Mouse (Mus musculus) heart, postnatal 0 days (tissue): ENCODE measurements at regions not wholly inside any gene's neighbourhood (a gene's known extent, or its start where the extent isn't known, plus 50 kb on each side); places are given as distances from the start of the nearest gene placed in this dataset.

Experiments used
- ATAC-seq: fragments of 200-750 bp; cut with Nextera tagmentation; 2 replicates; pipeline ENCODE4 v1.8.0; 2017; ENCODE audit warnings: low read depth, moderate number of reproducible peaks, moderate library complexity; ENCODE audit not compliant: insufficient read depth
- DNase-seq: peaks from one replicate; pipeline ENCODE4 v3.0.0-alpha.2; 2016; ENCODE audit warnings: low spot score
- H3K27ac ChIP-seq: fragments of 300-500 bp; sonication (generic); 2 replicates; pipeline ENCODE4 v1.5.1; 2014; ENCODE audit warnings: low read depth, mild to moderate bottlenecking
- H3K27me3 ChIP-seq: fragments of 300-500 bp; sonication (generic); 2 replicates; pipeline ENCODE4 v1.6.1; 2014; ENCODE audit warnings: low read length, mixed read lengths; ENCODE audit not compliant: control insufficient read depth, insufficient read depth
- H3K36me3 ChIP-seq: fragments of 300-500 bp; sonication (generic); replicated peaks from 2 replicates; pipeline ENCODE4 v1.6.1; 2014; ENCODE audit warnings: low read length, mixed read lengths; ENCODE audit not compliant: control insufficient read depth, insufficient read depth
- H3K4me1 ChIP-seq: fragments of 300-500 bp; sonication (generic); 2 replicates; pipeline ENCODE4 v1.6.1; 2014; ENCODE audit warnings: antibody characterized with exemption; ENCODE audit not compliant: control insufficient read depth, insufficient read depth
- H3K4me2 ChIP-seq: fragments of 300-500 bp; sonication (generic); 2 replicates; pipeline ENCODE4 v1.6.1; 2014; ENCODE audit warnings: low read depth, mild to moderate bottlenecking, low read length, moderate library complexity
- H3K4me3 ChIP-seq: fragments of 300-500 bp; sonication (generic); 2 replicates; pipeline ENCODE4 v1.5.1; 2014; ENCODE audit warnings: low read depth, low read length
- H3K9ac ChIP-seq: fragments of 300-500 bp; sonication (generic); replicated peaks from 2 replicates; pipeline ENCODE4 v1.6.1; 2014; ENCODE audit warnings: low read depth, low read length, mixed read lengths
- H3K9me3 ChIP-seq: fragments of 300-500 bp; sonication (generic); replicated peaks from 2 replicates; pipeline ENCODE4 v1.6.1; 2016; ENCODE audit warnings: low read length; ENCODE audit not compliant: control insufficient read depth
- CTCF ChIP-seq: IDR thresholded peaks from 2 replicates; pipeline ENCODE4 v1.5.1; 2016; ENCODE audit warnings: antibody characterized with exemption, control low read depth, low read depth
- EP300 ChIP-seq: IDR thresholded peaks from 2 replicates; pipeline ENCODE4 v1.6.1; 2016; ENCODE audit warnings: antibody characterized with exemption, low read depth
- WGBS: fragments of 180-500 bp; shearing (Covaris S2); extraction: QIAGEN DNeasy Blood & Tissue Kit; methylation state at CpG from one replicate; pipeline ENCODE4 v1.1.7; 2014; 5-methylcytosine and 5-hydroxymethylcytosine counted together

GRCm38 (mm10) chr6:12140596-12140995 lies 233.0 kb downstream of the Phf14 start:
- Histone ChIP-seq H3K27ac (no peak overlapping the region), H3K4me2 (no peak overlapping the region), H3K4me1 (no peaks in the 10 kb centered on the region), H3K9me3 (no peaks in the 10 kb centered on the region), H3K27me3 (no peaks in the 10 kb centered on the region), H3K4me3 (no peak overlapping the region), H3K36me3 (no peaks in the 10 kb centered on the region), H3K9ac (no peak overlapping the region)
- TF ChIP-seq CTCF (no peak), EP300 (no peak)
- 52% methylated on average over 2 of the region's 2 CpGs for WGBS
- ATAC-seq = no peak
- DNase-seq = no peak

DNA sequence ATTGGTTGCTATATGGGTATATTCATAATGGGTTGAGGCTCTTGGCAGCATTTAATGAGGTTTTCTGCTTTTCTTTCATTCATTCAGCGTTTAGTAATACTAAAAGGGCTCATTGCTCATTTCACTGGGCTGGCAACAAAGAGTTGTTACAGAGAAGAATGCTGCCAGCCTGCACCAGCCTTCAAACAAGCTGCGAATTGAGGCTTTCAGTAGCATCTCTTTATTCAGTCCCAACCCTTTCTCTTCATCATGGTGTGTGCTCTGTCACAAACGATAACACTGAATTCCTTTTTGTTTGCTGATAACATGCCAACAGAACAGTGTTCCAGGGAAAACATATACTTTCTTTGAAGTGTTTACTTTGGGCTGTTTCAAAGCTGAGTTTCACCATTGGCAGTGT lies 237.6 kb downstream of the Phf14 start:
- Histone ChIP-seq H3K27me3 (no peaks in the 10 kb centered on the region), H3K4me1 (no peaks in the 10 kb centered on the region), H3K9ac (no peak overlapping the region), H3K36me3 (no peaks in the 10 kb centered on the region), H3K4me3 (no peak overlapping the region), H3K27ac (no peak overlapping the region), H3K9me3 (no peaks in the 10 kb centered on the region), H3K4me2 (no peak overlapping the region)
- ATAC-seq (no peak), DNase-seq (no peak)
- WGBS = 61% methylated on average over 3 of the region's 3 CpGs
- no peak for TF ChIP-seq EP300
- TF ChIP-seq CTCF = no peak

DNA sequence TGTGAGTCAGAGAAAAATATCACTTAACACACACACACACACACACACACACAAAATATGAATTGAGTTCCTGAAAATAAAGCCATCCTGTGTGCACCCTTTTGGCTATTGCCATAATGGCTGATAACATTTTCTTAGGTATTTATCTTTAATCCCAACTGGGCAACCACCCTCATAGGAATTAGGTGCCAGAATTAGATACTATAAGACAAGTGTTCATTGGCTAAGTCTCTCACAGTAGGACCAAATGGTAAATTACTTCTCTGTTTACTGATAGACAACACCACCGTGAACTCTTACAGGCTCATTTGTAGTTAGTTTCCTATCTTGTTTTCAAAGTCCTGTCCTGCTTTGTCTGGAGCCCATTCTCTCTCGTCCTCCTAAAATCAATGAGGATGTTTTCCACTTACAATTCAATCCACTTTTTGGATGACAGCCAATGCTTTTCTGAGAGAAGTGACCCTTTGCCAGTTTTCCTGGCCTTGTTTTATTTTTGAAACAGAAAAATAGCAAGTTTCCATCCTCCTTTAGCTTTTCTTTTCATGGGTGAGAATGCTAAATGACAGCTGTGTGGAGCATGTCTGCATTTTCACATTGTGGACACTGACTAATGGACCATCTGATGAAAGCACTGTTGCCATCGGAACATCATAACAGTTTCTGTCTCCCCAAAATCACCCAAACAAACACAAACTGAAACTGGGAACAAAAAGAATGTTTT lies 243.2 kb downstream of the Phf14 start:
- no peak overlapping the region for H3K4me2 ChIP-seq
- TF ChIP-seq CTCF (no peak), EP300 (no peak)
- no peak overlapping the region for H3K27ac ChIP-seq
- H3K9ac ChIP-seq = no peak overlapping the region
- no peaks in the 10 kb centered on the region for H3K36me3 ChIP-seq
- DNase-seq = no peak
- H3K4me3 ChIP-seq = no peak overlapping the region
- H3K4me1 ChIP-seq = no peaks in the 10 kb centered on the region
- H3K9me3 ChIP-seq = no peaks in the 10 kb centered on the region
- no peak for ATAC-seq
- H3K27me3 ChIP-seq = no peaks in the 10 kb centered on the region
- 44% methylated on average over 3 of the region's 3 CpGs for WGBS

DNA sequence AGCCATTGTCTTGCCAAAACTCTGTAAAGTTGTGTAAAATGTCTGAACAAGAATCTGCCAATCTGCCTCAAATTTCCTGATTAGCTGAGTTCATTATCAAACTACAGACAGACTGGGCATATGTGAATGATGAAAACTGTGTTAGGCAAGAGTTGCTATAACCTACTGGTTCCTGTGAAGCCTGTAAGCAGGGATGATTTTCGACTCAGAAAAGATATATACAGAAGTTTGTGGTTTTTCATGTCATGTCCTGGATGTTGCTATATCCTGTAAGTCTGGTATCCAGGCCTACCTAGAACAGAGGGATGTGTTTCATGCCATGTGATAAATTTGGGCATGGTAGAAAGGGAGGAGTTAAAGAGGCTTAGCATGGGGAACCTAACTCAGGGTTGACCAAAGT lies 256.4 kb downstream of the Phf14 start:
- Histone ChIP-seq H3K9me3 (no peaks in the 10 kb centered on the region), H3K4me3 (no peak overlapping the region), H3K4me1 (no peaks in the 10 kb centered on the region), H3K9ac (no peak overlapping the region), H3K36me3 (no peaks in the 10 kb centered on the region), H3K27me3 (no peaks in the 10 kb centered on the region), H3K4me2 (no peak overlapping the region), H3K27ac (no peak overlapping the region)
- TF ChIP-seq CTCF (no peak), EP300 (no peak)
- 49% methylated on average over 1 of the region's 1 CpGs for WGBS
- no peak for ATAC-seq
- no peak for DNase-seq

GRCm38 (mm10) chr6:12168533-12168932 lies 260.9 kb downstream of the Phf14 start:
- 88% methylated on average over 1 of the region's 1 CpGs for WGBS
- TF ChIP-seq CTCF = no peak
- TF ChIP-seq EP300 = no peak
- Histone ChIP-seq H3K9ac (no peak overlapping the region), H3K27ac (no peak overlapping the region), H3K36me3 (no peaks in the 10 kb centered on the region), H3K27me3 (no peaks in the 10 kb centered on the region), H3K9me3 (no peaks in the 10 kb centered on the region), H3K4me1 (no peaks in the 10 kb centered on the region), H3K4me2 (no peak overlapping the region), H3K4me3 (no peak overlapping the region)
- no peak for ATAC-seq
- no peak for DNase-seq

DNA sequence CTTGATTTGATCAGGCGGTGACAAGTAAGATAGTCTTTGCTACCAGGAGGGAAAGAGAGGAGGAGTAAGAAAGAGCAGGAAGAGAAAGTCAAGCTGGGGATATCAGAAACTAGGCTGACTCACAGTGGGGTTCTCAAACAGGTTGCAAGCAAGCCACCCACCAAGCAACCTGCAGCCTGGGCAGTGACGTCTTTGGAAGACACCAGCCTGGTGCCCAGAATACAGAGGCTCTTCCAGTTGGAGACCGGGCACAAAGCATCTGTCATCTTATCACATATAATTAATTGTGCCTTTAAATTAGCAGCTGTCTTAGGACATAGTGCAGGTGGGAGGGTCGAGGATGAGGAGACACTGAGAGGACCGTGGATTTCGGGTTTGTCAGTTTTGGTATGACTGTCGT lies 261.8 kb downstream of the Phf14 start:
- Histone ChIP-seq H3K9ac (no peak overlapping the region), H3K9me3 (no peaks in the 10 kb centered on the region), H3K4me3 (no peak overlapping the region), H3K27ac (no peak overlapping the region), H3K27me3 (no peaks in the 10 kb centered on the region), H3K36me3 (no peaks in the 10 kb centered on the region), H3K4me1 (no peaks in the 10 kb centered on the region), H3K4me2 (no peak overlapping the region)
- 49% methylated on average over 7 of the region's 7 CpGs for WGBS
- TF ChIP-seq EP300 (no peak), CTCF (no peak)
- DNase-seq (no peak), ATAC-seq (no peak)
